Mouse (Mus musculus) layer of hippocampus, adult 8-10 months (tissue): ENCODE measurements at regions not wholly inside any gene's neighbourhood (a gene's known extent, or its start where the extent isn't known, plus 50 kb on each side); places are given as distances from the start of the nearest gene placed in this dataset.

Experiments used
- DNase-seq, 2 experiments: peaks; one replicate each; pipeline ENCODE4 v3.0.0; 2022; ENCODE audit warnings: low spot score in 2 of 2

- DNase-seq: no peak
Observed at GRCm38 (mm10) chr14:17234898-17235297, 415.9 kb upstream of the Rarb start.

- no peak for DNase-seq
Observed at GRCm38 (mm10) chr14:17211502-17211901, 392.5 kb upstream of the Rarb start.

GRCm38 (mm10) chr14:17205691-17206090, 386.7 kb upstream of the Rarb start:
- no peak for DNase-seq

GRCm38 (mm10) chr14:17203251-17204015, 384.5 kb upstream of the Rarb start:
- DNase-seq: no peak

- no peak for DNase-seq
Observed at GRCm38 (mm10) chr14:17192953-17193352, 374.0 kb upstream of the Rarb start.

- DNase-seq: no peak
Observed at GRCm38 (mm10) chr14:17173218-17173617, 354.3 kb upstream of the Rarb start.

- DNase-seq: no peak
Observed at GRCm38 (mm10) chr14:17172330-17173110, 353.6 kb upstream of the Rarb start.

GRCm38 (mm10) chr14:17171896-17172295, 352.9 kb upstream of the Rarb start:
- no peak for DNase-seq

- no peak for DNase-seq
Observed at GRCm38 (mm10) chr14:17158324-17158723, 339.4 kb upstream of the Rarb start.

- DNase-seq: no peak
Observed at GRCm38 (mm10) chr14:17156402-17156954, 337.5 kb upstream of the Rarb start.

- DNase-seq: no peak
Observed at GRCm38 (mm10) chr14:17120679-17121078, 301.7 kb upstream of the Rarb start.

- no peak for DNase-seq
Observed at GRCm38 (mm10) chr14:17106668-17107067, 287.7 kb upstream of the Rarb start.

GRCm38 (mm10) chr14:17102486-17102885, 283.5 kb upstream of the Rarb start:
- DNase-seq: no peak

- no peak for DNase-seq
Observed at GRCm38 (mm10) chr14:17090573-17090937, 271.6 kb upstream of the Rarb start.

GRCm38 (mm10) chr14:17089640-17090572, 270.9 kb upstream of the Rarb start:
- DNase-seq: no peak

- no peak for DNase-seq
Observed at GRCm38 (mm10) chr14:17089089-17089634, 270.2 kb upstream of the Rarb start.

GRCm38 (mm10) chr14:17087828-17088227, 268.9 kb upstream of the Rarb start:
- no peak for DNase-seq

GRCm38 (mm10) chr14:17083907-17084306, 265.0 kb upstream of the Rarb start:
- DNase-seq: no peak

GRCm38 (mm10) chr14:17081904-17082303, 262.9 kb upstream of the Rarb start:
- DNase-seq: no peak

GRCm38 (mm10) chr14:17079513-17079912, 260.6 kb upstream of the Rarb start:
- no peak for DNase-seq

- DNase-seq: no peak
Observed at GRCm38 (mm10) chr14:17061358-17061757, 242.4 kb upstream of the Rarb start.
